Mouse (Mus musculus): ENCODE data around the gene Rsl24d1. TPM values are rescaled to one million over a fixed set of nuclear protein-coding genes. Genes with fewer than 3 reads are reported as not detected.
"Not testable (repeated sequence)": the region's sequence is repeated elsewhere in the genome, so short reads cannot be mapped to it uniquely, and the experiment has no call there.

Gene Rsl24d1
- 114 and 115 TPM in 2 replicates for polyA plus RNA-seq (2015; fragmentation: Nextera tagmentation; extraction: Ambion mirVana)

DNA sequence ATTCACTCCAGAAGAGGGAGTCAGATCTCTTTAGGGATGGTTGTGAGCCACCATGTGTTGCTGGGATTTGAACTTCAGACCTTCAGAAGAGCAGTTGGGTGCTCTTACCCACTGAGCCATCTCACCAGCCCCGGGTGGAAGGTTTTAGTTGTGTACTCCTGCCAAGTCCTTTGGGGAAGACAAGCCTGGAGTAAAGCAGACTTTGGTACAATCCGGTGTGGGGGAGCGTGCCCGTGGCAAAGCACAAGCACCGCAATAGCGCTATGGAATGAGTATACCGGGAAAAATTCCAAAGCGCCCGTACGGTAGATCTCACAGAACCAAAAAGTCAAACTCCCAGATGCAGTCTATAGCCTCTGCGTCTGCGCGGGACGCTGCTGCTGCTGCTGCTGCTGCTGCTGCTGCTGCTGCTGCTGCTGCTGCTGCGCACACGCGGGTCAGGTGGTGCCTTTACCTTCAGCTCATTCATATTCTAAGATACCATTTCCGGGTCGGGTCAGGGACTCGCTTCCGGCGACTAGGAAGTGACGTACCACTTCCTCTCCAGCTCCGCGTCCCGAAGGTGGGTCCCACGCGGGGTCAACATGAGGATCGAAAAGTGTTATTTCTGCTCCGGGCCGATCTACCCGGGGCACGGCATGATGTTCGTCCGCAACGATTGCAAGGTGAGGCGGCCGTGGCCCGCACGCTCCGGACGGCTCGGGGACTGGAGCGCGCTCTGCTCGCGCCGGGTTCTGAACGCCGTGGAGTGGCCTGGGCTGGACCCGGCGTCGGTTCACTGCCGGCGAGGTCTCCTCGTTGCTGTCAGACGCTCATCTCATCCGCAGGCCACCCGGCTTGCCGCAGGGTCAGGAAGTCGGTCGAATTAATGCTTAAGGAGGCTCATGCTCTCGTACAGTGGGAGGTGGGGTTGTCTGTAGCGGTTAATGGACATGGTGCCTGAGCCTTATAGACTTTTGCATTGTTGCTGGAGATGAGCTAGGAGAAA lies at the start of gene Rsl24d1:
Gene Rsl24d1, plus strand, starts transcription at position 508 of the 988 bp plus-strand sequence.
- Histone ChIP-seq H3K4me2 (peak within 1 kb of the TSS; percentile 89), H3K9ac (peak within 1 kb of the TSS; percentile 86), H3K36me3 (peaks cover 27% of the 10 kb centered on the region), H3K4me3 (peak within 1 kb of the TSS; percentile 95), H3K27ac (peak within 1 kb of the TSS; percentile 86), H3K27me3 (0 out of 2 replicates have a peak, but pooled peaks cover 6% of the 10 kb centered on the region), H3K9me3 (no peaks in the 10 kb centered on the region), H3K4me1 (replicated peaks) (peaks cover 16% of the 10 kb centered on the region)
- WGBS = under 1% methylated on average over 64 of the region's 64 CpGs
- peak; percentile 98 for ATAC-seq (ENCODE audit: low FRiP score)

DNA sequence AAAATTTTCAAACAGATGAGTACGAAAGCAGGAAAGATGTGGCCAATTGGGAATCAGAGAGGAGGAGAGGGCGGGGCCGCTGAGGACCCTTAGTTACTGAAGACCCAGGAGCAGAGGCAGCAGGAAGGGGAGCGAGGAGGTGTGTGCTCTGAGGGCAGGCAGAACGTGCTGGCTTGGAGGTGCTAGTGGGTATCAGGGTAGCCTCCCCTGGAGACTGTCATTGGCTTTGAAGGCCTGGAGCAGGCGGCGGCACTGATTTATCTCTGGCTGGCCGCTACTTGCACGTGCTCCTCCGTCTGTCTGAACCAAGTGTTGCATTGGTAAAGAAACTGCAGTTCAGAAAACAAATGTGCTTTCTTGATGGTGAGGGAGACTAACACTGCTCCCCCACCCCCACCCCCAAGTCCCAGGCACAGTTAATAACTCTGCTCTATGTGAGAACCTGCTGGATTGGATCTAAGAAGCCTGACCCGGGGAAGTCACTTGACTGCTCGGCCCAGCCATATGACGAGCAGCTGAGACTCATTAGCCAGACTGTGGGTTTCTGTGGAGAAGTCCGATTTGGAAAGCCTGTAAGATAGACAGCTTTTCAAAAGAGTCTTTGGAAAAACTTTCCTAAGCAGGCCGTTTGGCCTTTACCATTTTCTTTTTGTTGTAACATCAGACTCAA lies 49.5 kb upstream of the Rsl24d1 start:
- 30% methylated on average over 15 of the region's 15 CpGs for WGBS
- no peak for ATAC-seq (ENCODE audit: low FRiP score)
- Histone ChIP-seq H3K4me1 (replicated peaks) (peaks cover 24% of the 10 kb centered on the region), H3K4me2 (peak overlapping the region; percentile 34; the same call in 1 of the 2 replicates), H3K4me3 (no peak overlapping the region), H3K36me3 (no peaks in the 10 kb centered on the region), H3K9me3 (no peaks in the 10 kb centered on the region), H3K9ac (peak overlapping the region; percentile 15; the same call in 1 of the 2 replicates), H3K27me3 (no peaks in the 10 kb centered on the region), H3K27ac (no peak overlapping the region)

DNA sequence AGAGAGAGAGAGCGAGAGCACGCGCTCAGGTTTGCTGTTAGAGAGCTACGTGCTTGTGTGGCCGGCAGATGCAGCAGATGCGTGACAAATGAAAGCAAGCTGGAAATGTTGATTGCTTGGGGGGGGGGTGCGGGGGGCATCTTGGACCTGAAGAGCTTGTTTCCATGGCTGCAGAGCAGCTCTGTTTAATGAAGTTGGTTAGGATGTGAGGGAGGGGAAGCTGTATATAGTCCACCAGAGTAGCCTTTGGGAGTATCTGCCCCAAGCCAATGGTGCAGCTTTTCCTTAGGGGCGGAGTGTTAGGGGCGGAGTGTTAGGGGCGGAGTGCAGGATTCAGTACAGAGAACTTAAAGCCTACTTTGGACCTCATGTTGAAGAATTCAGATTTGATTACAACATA lies 46.1 kb upstream of the Rsl24d1 start:
- Histone ChIP-seq H3K9me3 (no peaks in the 10 kb centered on the region), H3K27me3 (no peaks in the 10 kb centered on the region), H3K27ac (no peak overlapping the region; the same call in 1 of the 2 replicates), H3K4me1 (replicated peaks) (peaks cover 24% of the 10 kb centered on the region), H3K36me3 (no peaks in the 10 kb centered on the region), H3K9ac (no peak overlapping the region), H3K4me2 (peak overlapping the region; percentile 36), H3K4me3 (no peak overlapping the region)
- peak; percentile 49; the same call in 1 of the 2 replicates for ATAC-seq (ENCODE audit: low FRiP score)
- WGBS = 24% methylated on average over 10 of the region's 10 CpGs

DNA sequence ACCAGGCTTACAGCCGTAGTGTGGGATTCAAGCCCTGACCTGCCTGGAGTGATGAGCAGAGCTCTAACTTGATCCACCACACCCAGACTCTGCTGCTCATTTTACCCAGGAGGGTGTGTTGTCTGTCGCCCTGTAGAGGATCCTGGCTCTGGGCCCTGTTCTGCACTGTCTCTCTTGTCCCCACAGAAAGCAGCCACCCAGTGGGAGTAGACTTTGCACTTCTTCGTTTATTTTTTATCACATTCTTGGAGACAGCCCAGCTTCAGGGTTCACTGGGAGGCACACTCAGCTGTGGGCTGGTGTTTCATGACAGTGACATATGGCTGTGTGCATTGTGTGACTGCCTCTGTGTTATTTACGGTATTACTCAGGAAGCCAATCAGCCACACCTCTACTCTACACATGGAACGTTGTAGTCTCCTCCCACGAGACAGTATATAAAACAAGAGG lies 45.0 kb upstream of the Rsl24d1 start:
- Histone ChIP-seq H3K36me3 (no peaks in the 10 kb centered on the region), H3K9ac (no peak overlapping the region), H3K27ac (no peak overlapping the region), H3K27me3 (no peaks in the 10 kb centered on the region), H3K9me3 (no peaks in the 10 kb centered on the region), H3K4me3 (no peak overlapping the region), H3K4me1 (replicated peaks) (peaks cover 24% of the 10 kb centered on the region), H3K4me2 (no peak overlapping the region)
- ATAC-seq (ENCODE audit: low FRiP score) = no peak
- WGBS = 49% methylated on average over 6 of the region's 6 CpGs

DNA sequence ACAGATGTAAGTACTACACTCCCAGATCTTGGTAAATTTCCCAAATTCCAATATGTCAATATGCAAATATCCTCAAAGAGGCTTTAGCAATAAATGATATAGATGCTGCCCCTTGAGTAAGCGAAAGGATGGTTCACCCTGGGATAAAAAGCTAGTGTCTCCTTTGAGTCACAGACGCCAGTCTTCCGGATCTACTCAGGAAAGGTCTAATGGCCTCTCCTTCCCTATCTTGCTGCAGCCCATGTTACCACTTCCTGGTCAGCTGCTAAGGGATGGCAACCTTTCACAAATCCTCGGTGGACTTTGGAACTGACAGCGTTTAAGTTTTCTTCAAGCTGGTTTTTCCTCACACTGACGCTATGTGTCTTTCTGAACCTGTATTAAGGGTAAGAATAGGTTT lies 44.5 kb upstream of the Rsl24d1 start:
- H3K27ac ChIP-seq = no peak overlapping the region
- H3K9me3 ChIP-seq = no peaks in the 10 kb centered on the region
- no peak for ATAC-seq (ENCODE audit: low FRiP score)
- H3K36me3 ChIP-seq = no peaks in the 10 kb centered on the region
- no peak overlapping the region for H3K4me3 ChIP-seq
- H3K27me3 ChIP-seq = no peaks in the 10 kb centered on the region
- H3K4me1 ChIP-seq (replicated peaks) = peaks cover 21% of the 10 kb centered on the region
- H3K4me2 ChIP-seq = no peak overlapping the region
- WGBS = 86% methylated on average over 6 of the region's 6 CpGs
- no peak overlapping the region for H3K9ac ChIP-seq

DNA sequence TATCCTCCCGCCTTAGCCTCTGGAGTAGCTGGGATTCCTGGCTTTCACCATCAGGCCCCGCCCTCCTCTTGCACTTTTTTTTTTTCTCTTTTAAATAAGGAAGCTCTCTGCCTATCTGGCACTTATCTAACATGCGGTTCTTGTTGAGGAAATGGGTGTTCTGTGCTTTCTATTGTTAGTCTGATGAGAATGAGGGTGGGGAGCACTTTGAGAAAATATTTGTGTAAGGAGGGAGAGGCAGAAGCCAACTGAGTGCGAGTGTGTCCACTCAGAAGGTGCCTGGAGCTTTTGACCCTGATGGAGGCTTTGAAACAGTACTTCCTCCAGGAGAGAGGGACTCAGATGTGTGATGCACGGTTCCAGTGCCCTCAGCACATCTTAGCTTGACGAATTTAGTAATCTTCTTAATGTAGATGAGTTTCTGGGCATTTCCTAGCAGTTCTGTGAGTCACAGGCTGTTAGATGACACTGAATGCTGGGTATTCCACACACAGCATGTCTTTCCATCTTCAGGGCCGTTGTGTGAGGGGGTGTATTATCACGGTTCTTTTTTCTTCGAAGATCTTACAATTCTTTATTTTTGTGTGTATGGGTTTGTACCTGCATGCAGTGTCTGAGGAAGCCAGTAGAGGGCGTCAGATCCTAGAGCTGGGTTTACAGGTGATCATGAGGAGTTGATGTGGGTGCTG lies 42.1 kb upstream of the Rsl24d1 start:
- no peaks in the 10 kb centered on the region for H3K27me3 ChIP-seq
- no peak for ATAC-seq (ENCODE audit: low FRiP score)
- H3K36me3 ChIP-seq = no peaks in the 10 kb centered on the region
- 74% methylated on average over 10 of the region's 10 CpGs for WGBS
- no peak overlapping the region for H3K4me3 ChIP-seq
- no peak overlapping the region for H3K9ac ChIP-seq
- H3K4me1 ChIP-seq (replicated peaks) = peaks cover 20% of the 10 kb centered on the region
- H3K27ac ChIP-seq = no peak overlapping the region
- H3K4me2 ChIP-seq = no peak overlapping the region
- H3K9me3 ChIP-seq = no peaks in the 10 kb centered on the region

DNA sequence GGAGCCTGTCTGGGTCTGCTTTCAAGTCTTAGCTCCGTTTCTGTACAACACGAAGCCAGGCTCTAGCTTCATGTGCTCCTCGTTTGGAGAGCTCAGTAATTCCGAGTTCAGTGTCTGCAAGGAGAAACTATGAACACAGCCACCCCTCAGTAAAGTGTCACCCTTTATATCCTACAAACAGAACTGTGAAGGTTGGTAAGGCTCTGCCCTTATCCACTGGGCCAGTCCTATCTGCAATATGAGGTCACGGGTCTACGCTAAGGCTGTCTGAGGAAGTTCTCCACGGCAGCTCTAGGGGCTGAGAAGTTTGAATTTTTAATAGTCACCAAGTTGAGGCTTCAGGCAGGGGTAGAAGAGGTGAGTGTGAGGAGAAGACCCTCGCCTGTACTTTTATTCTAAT lies 40.8 kb upstream of the Rsl24d1 start:
- 86% methylated on average over 8 of the region's 8 CpGs for WGBS
- Histone ChIP-seq H3K4me3 (no peak overlapping the region), H3K27me3 (no peaks in the 10 kb centered on the region), H3K4me1 (replicated peaks) (peaks cover 11% of the 10 kb centered on the region), H3K9me3 (no peaks in the 10 kb centered on the region), H3K9ac (no peak overlapping the region), H3K4me2 (no peak overlapping the region), H3K27ac (no peak overlapping the region), H3K36me3 (no peaks in the 10 kb centered on the region)
- ATAC-seq (ENCODE audit: low FRiP score) = no peak

DNA sequence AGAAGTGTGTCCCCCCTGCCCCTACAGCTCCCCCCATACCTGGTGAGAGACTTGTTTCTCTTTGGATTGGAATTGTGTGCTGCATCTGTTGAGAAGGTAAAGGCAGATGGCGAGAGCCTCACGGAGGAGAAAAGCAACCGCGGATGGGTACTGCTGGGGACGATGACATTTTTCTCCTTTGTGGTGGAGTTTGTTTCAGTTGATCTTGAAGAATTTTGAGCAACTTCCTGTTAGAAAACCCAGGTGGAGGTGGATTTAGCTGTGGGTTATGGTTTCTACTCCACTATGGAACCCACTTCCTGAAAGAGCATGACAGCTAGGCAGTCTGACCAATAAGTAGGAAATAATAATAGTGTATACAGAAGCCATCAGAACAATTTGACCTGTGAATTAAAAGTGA lies 40.1 kb upstream of the Rsl24d1 start:
- Histone ChIP-seq H3K27ac (no peak overlapping the region), H3K4me3 (no peak overlapping the region), H3K4me2 (no peak overlapping the region), H3K4me1 (replicated peaks) (peaks cover 4% of the 10 kb centered on the region), H3K36me3 (no peaks in the 10 kb centered on the region), H3K9ac (no peak overlapping the region), H3K9me3 (no peaks in the 10 kb centered on the region), H3K27me3 (no peaks in the 10 kb centered on the region)
- WGBS = 95% methylated on average over 5 of the region's 5 CpGs
- ATAC-seq (ENCODE audit: low FRiP score) = no peak

DNA sequence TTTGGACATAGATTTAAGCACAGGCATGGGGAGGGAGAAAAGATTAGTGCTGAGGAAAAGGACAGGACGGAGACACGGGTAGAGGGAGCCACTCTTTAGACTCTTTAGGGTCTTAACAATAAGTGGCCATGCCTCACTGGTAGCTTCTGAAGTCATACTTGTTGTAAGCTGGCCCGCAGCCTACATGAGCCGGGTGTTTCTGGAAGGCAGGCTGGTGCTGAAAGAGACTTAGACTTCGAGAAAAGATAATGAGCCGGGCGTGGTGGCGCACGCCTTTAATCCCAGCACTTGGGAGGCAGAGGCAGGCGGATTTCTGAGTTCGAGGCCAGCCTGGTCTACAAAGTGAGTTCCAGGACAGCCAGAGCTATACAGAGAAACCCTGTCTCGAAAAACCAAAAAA lies 33.9 kb upstream of the Rsl24d1 start:
- H3K9ac ChIP-seq; H3K4me1 ChIP-seq (replicated peaks); H3K4me2 ChIP-seq; H3K4me3 ChIP-seq; ATAC-seq (ENCODE audit: low FRiP score); H3K9me3 ChIP-seq; H3K27ac ChIP-seq; H3K36me3 ChIP-seq; H3K27me3 ChIP-seq: not testable (repeated sequence)
- WGBS = 92% methylated on average over 9 of the region's 12 CpGs

DNA sequence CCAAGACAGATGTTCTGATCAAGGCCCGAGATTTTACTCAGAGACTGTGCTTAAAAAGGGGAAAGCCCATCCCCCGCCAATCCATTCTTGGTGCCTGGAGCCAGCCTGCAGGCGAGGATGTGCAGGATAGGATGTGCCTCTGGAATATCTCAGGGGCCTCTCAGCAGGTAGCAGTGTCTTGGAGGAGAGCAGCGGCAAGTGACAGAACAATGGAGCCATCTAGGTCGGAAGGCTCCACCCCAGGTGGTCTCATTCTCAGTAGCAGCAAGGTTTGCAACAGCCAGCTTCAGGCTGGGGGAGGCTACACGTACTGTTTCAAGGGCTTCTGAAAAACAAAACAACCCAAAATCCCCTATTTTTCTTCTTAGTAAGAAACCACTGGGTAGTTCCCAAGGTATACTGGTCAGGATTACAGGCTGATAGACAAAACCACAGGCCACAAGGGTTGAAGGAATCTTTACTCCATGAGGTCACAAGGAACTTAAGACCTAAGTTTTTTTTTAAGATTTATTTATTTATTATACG lies 33.4 kb upstream of the Rsl24d1 start:
- WGBS = 37% methylated on average over 7 of the region's 7 CpGs
- H3K9ac ChIP-seq = no peak overlapping the region
- no peak for ATAC-seq (ENCODE audit: low FRiP score)

DNA sequence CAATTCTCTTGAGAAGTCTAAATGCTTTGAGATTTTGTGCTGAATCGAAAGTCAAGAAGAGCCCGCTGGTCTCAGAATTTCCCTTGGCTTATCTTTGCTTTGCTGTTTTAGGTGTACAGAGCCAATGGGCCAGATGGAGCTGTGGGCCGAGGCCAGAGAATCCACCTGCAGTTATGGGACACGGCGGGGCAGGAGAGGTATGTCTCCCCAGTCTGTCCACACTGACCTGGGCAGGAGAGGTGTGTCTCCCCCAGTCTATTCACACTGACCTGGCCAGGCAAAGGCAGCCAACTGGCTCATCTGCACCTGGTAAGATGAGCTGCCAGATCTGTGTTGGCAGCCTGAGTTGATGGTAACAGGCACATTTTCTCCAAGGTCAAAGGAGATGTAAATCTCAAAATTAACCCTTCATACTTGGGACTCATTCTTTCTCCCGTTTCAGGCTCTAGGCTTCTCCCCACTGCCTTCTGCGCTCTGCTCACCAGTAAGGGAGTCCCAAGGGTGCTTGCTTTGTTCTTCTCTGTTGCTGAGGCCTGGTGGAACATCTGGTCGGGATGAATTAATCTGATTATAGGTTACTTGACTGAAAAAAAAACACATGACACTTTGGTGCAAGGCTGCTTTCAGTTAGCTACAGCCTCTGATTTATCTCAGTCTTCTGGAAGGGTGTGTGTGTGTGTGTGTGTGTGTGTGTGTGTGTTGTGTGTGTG lies 30.8 kb upstream of the Rsl24d1 start:
- H3K27me3 ChIP-seq = no peaks in the 10 kb centered on the region
- H3K36me3 ChIP-seq = no peaks in the 10 kb centered on the region
- H3K4me1 ChIP-seq (replicated peaks) = no peaks in the 10 kb centered on the region
- 77% methylated on average over 8 of the region's 8 CpGs for WGBS
- no peak overlapping the region for H3K9ac ChIP-seq
- H3K9me3 ChIP-seq = no peaks in the 10 kb centered on the region
- no peak overlapping the region for H3K27ac ChIP-seq
- ATAC-seq (ENCODE audit: low FRiP score) = no peak
- no peak overlapping the region for H3K4me2 ChIP-seq
- H3K4me3 ChIP-seq = no peak overlapping the region

More for the DNA sequence above, 33.4 kb upstream of the Rsl24d1 start:
- Histone ChIP-seq H3K9me3 (no peaks in the 10 kb centered on the region), H3K4me2 (no peak overlapping the region), H3K27me3 (no peaks in the 10 kb centered on the region), H3K4me3 (no peak overlapping the region), H3K4me1 (replicated peaks) (no peaks in the 10 kb centered on the region), H3K27ac (no peak overlapping the region), H3K36me3 (no peaks in the 10 kb centered on the region)

Data from hindbrain, embryonic 13.5 days (tissue).